Mouse (Mus musculus) cortical plate, adult 2 months (tissue): ENCODE measurements around the gene Plekhg6.

ENCODE experiments used
- CTCF ChIP-seq: fragments of 200-500 bp; IDR thresholded peaks from 2 replicates; pipeline ENCODE4 v1.5.1; 2011; ENCODE audit warnings: mild to moderate bottlenecking, control low read depth, low read length; ENCODE audit not compliant: insufficient read depth; ENCODE audit errors: extremely low read depth
- POLR2A ChIP-seq: fragments of 200-500 bp; IDR thresholded peaks from 2 replicates; pipeline ENCODE4 v1.6.1; 2011; ENCODE audit warnings: mild to moderate bottlenecking, low read length, control low read depth; ENCODE audit not compliant: insufficient read depth; ENCODE audit errors: extremely low read depth

- TF ChIP-seq CTCF (no peak), POLR2A (no peak)
Observed at GRCm38 (mm10) chr6:125314746-125315145, 65.8 kb downstream of the Plekhg6 start.
